Mouse (Mus musculus) limb, embryonic 15.5 days (tissue): ENCODE measurements around the gene Syap1. TPM values are rescaled to one million over a fixed set of nuclear protein-coding genes. Genes with fewer than 3 reads are reported as not detected.
"Not testable (repeated sequence)": the region's sequence is repeated elsewhere in the genome, so short reads cannot be mapped to it uniquely, and the experiment has no call there.

Experiments
- ATAC-seq: fragments of 200-750 bp; cut with Nextera tagmentation; 2 replicates; pipeline ENCODE4 v1.8.0; 2017; ENCODE audit warnings: low read depth, moderate TSS enrichment; ENCODE audit not compliant: insufficient number of reproducible peaks, low FRiP score, low TSS enrichment
- H3K27ac ChIP-seq: fragments of 300-500 bp; sonication (generic); 2 replicates; pipeline ENCODE4 v1.5.1; 2015; ENCODE audit warnings: moderate library complexity, mild to moderate bottlenecking, inconsistent platforms
- H3K27me3 ChIP-seq: fragments of 300-500 bp; sonication (generic); 2 replicates; pipeline ENCODE4 v1.6.1; 2015; ENCODE audit warnings: inconsistent platforms
- H3K36me3 ChIP-seq: fragments of 300-500 bp; sonication (generic); 2 replicates; pipeline ENCODE4 v1.6.1; 2015; ENCODE audit warnings: inconsistent platforms
- H3K4me1 ChIP-seq: fragments of 300-500 bp; sonication (generic); 2 replicates; pipeline ENCODE4 v1.6.1; 2015; ENCODE audit warnings: inconsistent platforms
- H3K4me2 ChIP-seq: fragments of 300-500 bp; sonication (generic); 2 replicates; pipeline ENCODE4 v1.6.1; 2015; ENCODE audit warnings: mild to moderate bottlenecking, inconsistent platforms
- H3K4me3 ChIP-seq: fragments of 300-500 bp; sonication (generic); 2 replicates; pipeline ENCODE4 v1.5.1; 2015; ENCODE audit warnings: mild to moderate bottlenecking, inconsistent platforms
- H3K9ac ChIP-seq: fragments of 300-500 bp; sonication (generic); 2 replicates; pipeline ENCODE4 v1.6.1; 2015; ENCODE audit warnings: inconsistent platforms
- H3K9me3 ChIP-seq: fragments of 300-500 bp; sonication (generic); 2 replicates; pipeline ENCODE4 v1.6.1; 2016; ENCODE audit warnings: inconsistent platforms
- WGBS: fragments of 180-500 bp; shearing (Covaris S2); methylation state at CpG from one replicate; pipeline ENCODE4 v1.1.7; 2015; 5-methylcytosine and 5-hydroxymethylcytosine counted together
- polyA plus RNA-seq: library from polyadenylated mRNA; unstranded; fragments of >200 nt; fragmentation: Nextera tagmentation; extraction: Ambion mirVana; gene quantifications from 2 replicates; pipeline ENCODE4 v1.2.1, GENCODE M21; 2015

Gene Syap1
- polyA plus RNA-seq, 1 experiment from 2014 or later = 43.9 TPM

DNA sequence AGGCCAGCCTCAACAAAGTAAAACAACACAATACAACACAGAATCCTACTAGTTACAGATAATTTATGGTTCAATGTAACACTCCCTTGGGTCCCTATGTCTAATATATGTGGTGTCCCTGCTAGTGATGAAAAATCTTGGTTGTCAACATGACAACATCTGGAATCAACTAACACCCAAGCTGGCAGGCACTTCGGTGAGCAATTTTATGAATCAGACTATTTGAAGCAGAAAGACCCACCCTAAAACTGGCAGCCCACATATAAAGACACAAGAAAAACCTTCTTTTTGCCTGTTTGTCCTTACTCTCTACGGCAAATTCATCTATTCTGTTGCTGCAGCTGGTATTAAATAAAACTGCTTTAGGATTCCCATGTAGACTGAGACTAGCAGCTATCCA lies 14.5 kb downstream of the Syap1 start:
- H3K4me1 ChIP-seq = no peaks in the 10 kb centered on the region
- no peaks in the 10 kb centered on the region for H3K9me3 ChIP-seq
- H3K27me3 ChIP-seq = no peaks in the 10 kb centered on the region
- no peak overlapping the region for H3K4me2 ChIP-seq
- no peak overlapping the region for H3K27ac ChIP-seq
- no peak overlapping the region for H3K9ac ChIP-seq
- WGBS = 62% methylated on average over 2 of the region's 2 CpGs
- no peak overlapping the region for H3K4me3 ChIP-seq
- no peak for ATAC-seq
- H3K36me3 ChIP-seq = peaks cover 9% of the 10 kb centered on the region; the same call in 1 of the 2 replicates

- no peaks in the 10 kb centered on the region for H3K27me3 ChIP-seq
- peaks cover 13% of the 10 kb centered on the region; the same call in 1 of the 2 replicates for H3K36me3 ChIP-seq
- H3K4me1 ChIP-seq = no peaks in the 10 kb centered on the region
- H3K4me2 ChIP-seq = no peak overlapping the region
- no peak overlapping the region for H3K27ac ChIP-seq
- H3K4me3 ChIP-seq = no peak overlapping the region
- no peak overlapping the region for H3K9ac ChIP-seq
- ATAC-seq = no peak
- 51% methylated on average over 4 of the region's 4 CpGs for WGBS
- no peaks in the 10 kb centered on the region for H3K9me3 ChIP-seq
These were observed 16.3 kb downstream of the Syap1 start for GRCm38 (mm10) chrX:162871734-162872517.

DNA sequence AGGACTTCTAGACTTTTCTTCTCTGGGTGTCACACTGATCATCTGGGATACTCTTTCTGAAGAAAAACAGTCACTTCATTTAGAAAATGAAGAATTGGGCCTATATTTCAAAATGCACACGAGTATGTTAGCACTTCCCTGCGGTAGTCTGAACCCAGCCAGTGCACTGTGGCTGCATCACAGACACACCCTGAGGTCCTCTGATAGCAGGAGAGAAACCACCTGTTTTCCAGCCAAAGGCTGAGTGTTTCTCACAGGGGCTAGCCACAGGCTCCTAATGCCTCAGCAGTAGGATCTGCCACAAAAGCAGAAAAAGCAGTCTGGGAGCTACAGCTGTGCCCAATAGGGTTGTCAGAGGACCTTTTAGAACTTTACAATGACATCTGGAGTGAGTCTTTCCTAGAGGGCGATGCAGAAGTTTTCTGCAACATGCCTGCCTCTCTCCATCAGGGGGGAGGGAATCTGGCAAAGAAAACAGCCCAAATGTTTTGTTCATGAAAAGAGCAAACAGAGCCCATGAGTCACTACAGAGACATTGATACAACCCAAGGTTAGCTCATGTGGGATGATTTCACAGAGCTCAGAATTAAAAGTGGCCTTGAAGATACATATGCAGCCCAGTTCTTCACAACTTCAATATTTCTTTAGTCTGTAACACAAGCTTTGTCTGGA lies 19.8 kb downstream of the Syap1 start:
- Histone ChIP-seq H3K27ac (no peak overlapping the region), H3K4me1 (no peaks in the 10 kb centered on the region), H3K9ac (no peak overlapping the region), H3K36me3 (peaks cover 13% of the 10 kb centered on the region; the same call in 1 of the 2 replicates), H3K9me3 (no peaks in the 10 kb centered on the region), H3K4me2 (no peak overlapping the region), H3K27me3 (no peaks in the 10 kb centered on the region), H3K4me3 (no peak overlapping the region)
- no peak for ATAC-seq
- 75% methylated on average over 3 of the region's 3 CpGs for WGBS

GRCm38 (mm10) chrX:162848682-162849081 lies 39.6 kb downstream of the Syap1 start:
- Histone ChIP-seq H3K4me2 (no peak overlapping the region), H3K27me3 (no peaks in the 10 kb centered on the region), H3K36me3 (no peaks in the 10 kb centered on the region), H3K9ac (no peak overlapping the region), H3K4me1 (no peaks in the 10 kb centered on the region), H3K4me3 (no peak overlapping the region), H3K27ac (no peak overlapping the region), H3K9me3 (no peaks in the 10 kb centered on the region)
- no peak for ATAC-seq
- WGBS = 87% methylated on average over 1 of the region's 1 CpGs

GRCm38 (mm10) chrX:162845531-162845930 lies 42.7 kb downstream of the Syap1 start:
- H3K4me1 ChIP-seq = no peaks in the 10 kb centered on the region
- no peak overlapping the region for H3K4me3 ChIP-seq
- H3K27ac ChIP-seq = no peak overlapping the region
- no peaks in the 10 kb centered on the region for H3K36me3 ChIP-seq
- no peaks in the 10 kb centered on the region for H3K27me3 ChIP-seq
- H3K4me2 ChIP-seq = no peak overlapping the region
- H3K9me3 ChIP-seq = no peaks in the 10 kb centered on the region
- H3K9ac ChIP-seq = no peak overlapping the region
- WGBS = 85% methylated on average over 3 of the region's 3 CpGs
- no peak for ATAC-seq

- ATAC-seq = no peak
- no peaks in the 10 kb centered on the region for H3K4me1 ChIP-seq
- H3K9me3 ChIP-seq = no peaks in the 10 kb centered on the region
These were observed 43.7 kb downstream of the Syap1 start for GRCm38 (mm10) chrX:162844447-162845100.

DNA sequence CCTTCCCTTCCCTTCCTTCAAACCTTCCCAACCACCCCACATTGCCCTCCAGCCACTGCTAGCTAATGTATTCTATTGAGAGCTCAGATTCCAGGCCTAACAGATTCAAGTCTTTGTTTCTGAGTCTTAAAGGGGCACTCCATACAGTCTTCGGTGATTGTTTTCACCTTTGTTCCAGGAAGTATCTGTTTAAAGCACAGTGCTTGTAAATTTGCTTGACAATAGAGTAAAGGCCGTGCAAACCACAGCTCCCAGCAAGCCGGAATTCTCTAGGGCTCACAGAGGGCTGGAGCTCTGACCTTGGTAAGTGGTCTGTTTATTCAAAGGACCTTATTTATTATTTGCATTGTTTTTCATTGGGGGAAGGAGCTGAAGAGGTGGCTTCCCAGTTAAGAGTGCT lies 56.1 kb downstream of the Syap1 start:
- H3K4me3 ChIP-seq = no peak overlapping the region
- 55% methylated on average over 3 of the region's 3 CpGs for WGBS
- H3K27ac ChIP-seq = no peak overlapping the region
- H3K9ac ChIP-seq = no peak overlapping the region
- H3K4me1 ChIP-seq = no peaks in the 10 kb centered on the region
- no peak overlapping the region for H3K4me2 ChIP-seq
- peaks cover 5% of the 10 kb centered on the region; the same call in 1 of the 2 replicates for H3K27me3 ChIP-seq
- H3K9me3 ChIP-seq = no peaks in the 10 kb centered on the region
- no peak for ATAC-seq
- H3K36me3 ChIP-seq = no peaks in the 10 kb centered on the region

More at GRCm38 (mm10) chrX:162844447-162845100, 43.7 kb downstream of the Syap1 start:
- no peaks in the 10 kb centered on the region for H3K36me3 ChIP-seq
- no peak overlapping the region for H3K4me2 ChIP-seq
- no peaks in the 10 kb centered on the region for H3K27me3 ChIP-seq
- H3K9ac ChIP-seq = no peak overlapping the region
- H3K27ac ChIP-seq = no peak overlapping the region
- H3K4me3 ChIP-seq = no peak overlapping the region
- 68% methylated on average over 8 of the region's 8 CpGs for WGBS

- Histone ChIP-seq H3K4me2 (no peak overlapping the region), H3K36me3 (no peaks in the 10 kb centered on the region), H3K4me1 (no peaks in the 10 kb centered on the region), H3K4me3 (no peak overlapping the region), H3K27ac (no peak overlapping the region), H3K9me3 (no peaks in the 10 kb centered on the region), H3K9ac (no peak overlapping the region), H3K27me3 (peaks cover 5% of the 10 kb centered on the region; the same call in 1 of the 2 replicates)
- ATAC-seq = no peak
- WGBS = 76% methylated on average over 1 of the region's 1 CpGs
These were observed 56.7 kb downstream of the Syap1 start for GRCm38 (mm10) chrX:162831542-162831941.

DNA sequence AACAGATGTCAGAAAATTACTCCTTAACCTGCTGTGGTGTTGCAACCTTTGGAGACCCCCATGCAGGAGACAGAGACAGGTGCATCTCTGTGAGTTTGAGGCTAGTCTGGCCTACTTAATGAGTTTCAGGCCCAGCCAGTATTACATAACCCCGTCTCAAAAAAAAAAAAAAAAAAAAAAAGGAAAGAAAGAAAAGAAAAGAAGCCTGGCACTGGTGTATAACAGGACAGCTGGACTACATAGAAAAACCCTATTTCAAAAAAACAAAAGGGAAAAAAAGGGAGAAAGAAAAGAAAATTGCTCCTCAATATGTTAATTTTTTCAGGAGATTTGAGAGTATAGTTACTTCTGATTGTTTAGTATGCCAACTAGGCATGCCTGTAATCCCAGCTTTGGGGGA lies 57.2 kb downstream of the Syap1 start:
- WGBS = 19% methylated on average over 1 of the region's 1 CpGs
- no peaks in the 10 kb centered on the region for H3K9me3 ChIP-seq
- H3K4me3 ChIP-seq = no peak overlapping the region
- no peak overlapping the region for H3K27ac ChIP-seq
- H3K4me1 ChIP-seq = no peaks in the 10 kb centered on the region
- ATAC-seq = no peak
- H3K4me2 ChIP-seq = no peak overlapping the region
- no peak overlapping the region for H3K9ac ChIP-seq
- H3K27me3 ChIP-seq = peaks cover 5% of the 10 kb centered on the region; the same call in 1 of the 2 replicates
- H3K36me3 ChIP-seq = no peaks in the 10 kb centered on the region

DNA sequence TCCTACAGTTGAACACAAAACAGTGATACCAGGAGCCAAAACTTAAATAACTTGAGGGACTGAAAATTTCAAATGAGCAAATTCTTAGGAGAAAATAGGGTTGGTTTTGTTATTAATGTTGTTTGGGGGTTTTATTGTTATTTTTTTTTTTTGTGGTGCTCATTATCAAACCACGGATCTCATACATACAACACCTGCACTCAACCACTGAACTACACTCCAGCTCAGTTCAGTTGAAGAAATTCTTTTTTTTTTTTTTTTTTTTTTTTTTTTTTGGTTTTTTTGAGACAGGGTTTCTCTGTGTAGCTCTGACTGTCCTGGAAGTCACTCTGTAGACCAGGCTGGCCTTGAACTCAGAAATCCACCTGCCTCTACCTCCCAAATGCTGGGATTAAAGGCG lies 57.9 kb downstream of the Syap1 start:
- 70% methylated on average over 2 of the region's 2 CpGs for WGBS
- not testable (repeated sequence) for H3K4me1 ChIP-seq, H3K4me3 ChIP-seq, H3K27me3 ChIP-seq, H3K9ac ChIP-seq, H3K4me2 ChIP-seq, H3K36me3 ChIP-seq, ATAC-seq, H3K27ac ChIP-seq, H3K9me3 ChIP-seq

GRCm38 (mm10) chrX:162829741-162830140 lies 58.5 kb downstream of the Syap1 start:
- Histone ChIP-seq H3K4me2 (peak overlapping the region; percentile 20; the same call in 1 of the 2 replicates), H3K9me3 (no peaks in the 10 kb centered on the region), H3K4me1 (no peaks in the 10 kb centered on the region), H3K4me3 (peak overlapping the region; percentile 57), H3K36me3 (no peaks in the 10 kb centered on the region), H3K27me3 (peaks cover 5% of the 10 kb centered on the region; the same call in 1 of the 2 replicates), H3K9ac (no peak overlapping the region), H3K27ac (no peak overlapping the region)
- no peak for ATAC-seq
- 35% methylated on average over 5 of the region's 5 CpGs for WGBS
